Mouse (Mus musculus) layer of hippocampus, postnatal 14 days (tissue): ENCODE results near the gene Neurod1. TPM values are rescaled to one million over a fixed set of nuclear protein-coding genes. Genes with fewer than 3 reads are reported as not detected.

Experiments
- DNase-seq, 2 experiments: peaks; one replicate each; pipeline ENCODE4 v3.0.0; 2021 to 2022; ENCODE audit warnings: low spot score in 2 of 2, mixed read lengths in 1 of 2
- long read RNA-seq, 2 experiments: library from polyadenylated mRNA; stranded (forward); transcript quantifications; one replicate each; pipeline ENCODE4 v2.0.0; 2021
- total RNA-seq, 2 experiments: library from RNA; stranded (reverse); gene quantifications; 2 replicates each; pipeline ENCODE4 v1.2.3; 2021

Gene Neurod1
- 10 to 100 TPM; 48.6 to 56.0 TPM for total RNA-seq
- long read RNA-seq, experiment 1, transcript Neurod1-201 (2 exons, 2,729 nt): major isoform, 46 of 57 reads
- long read RNA-seq, experiment 1, partial matches to known transcripts: 0 of 57 reads
- long read RNA-seq, experiment 1, other reads (novel, unspliced or antisense): 11 of 57 reads
- long read RNA-seq, experiment 2, transcript Neurod1-201 (2 exons, 2,729 nt): major isoform, 54 of 63 reads
- long read RNA-seq, experiment 2, partial matches to known transcripts: 9 of 63 reads
- long read RNA-seq, experiment 2, other reads (novel, unspliced or antisense): 0 of 63 reads

DNA sequence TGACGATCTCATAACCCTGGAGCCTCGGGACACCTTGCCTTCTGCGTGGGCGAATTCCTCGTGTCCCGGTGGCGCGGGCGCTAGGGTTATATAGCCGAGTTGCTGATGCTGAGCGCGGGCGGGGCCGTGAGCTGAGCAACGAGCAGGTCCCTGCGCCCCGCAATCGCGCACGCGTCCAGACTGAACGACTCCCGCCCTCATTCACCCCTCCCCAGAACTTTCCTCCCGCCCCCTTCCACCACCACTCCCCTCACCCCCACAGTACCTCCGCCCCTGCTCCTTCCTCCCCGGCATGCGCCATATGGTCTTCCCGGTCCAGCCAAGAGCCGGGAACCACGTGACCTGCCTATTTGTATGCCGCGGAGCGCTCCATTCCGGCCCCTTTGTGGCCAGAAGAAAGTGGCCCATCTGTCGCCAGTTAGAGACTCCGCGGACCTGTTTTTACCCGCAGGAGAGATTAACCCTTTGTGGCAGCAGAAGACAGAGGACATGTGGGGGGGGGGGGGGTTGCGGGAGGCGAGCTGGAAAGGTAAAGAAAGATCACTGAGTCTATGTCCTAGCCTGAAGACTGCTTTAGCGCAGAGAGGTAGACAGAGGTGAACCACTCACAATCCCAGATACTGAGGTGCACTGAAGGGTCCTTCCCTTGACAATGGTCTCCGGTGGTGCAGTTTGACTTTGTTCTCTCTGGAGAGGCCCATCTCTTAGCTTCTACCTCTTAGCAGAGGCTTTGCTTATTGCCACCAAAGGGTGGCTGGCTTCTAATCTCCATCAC, at the start of gene Neurod1, which contains the start of gene Cerkl:
Gene Neurod1, minus strand, starts transcription at position 177 of the 775 bp plus-strand sequence.
Gene Cerkl, minus strand, starts transcription at position 211 of the 775 bp plus-strand sequence.
- DNase-seq: peak; percentile 80 to 85

DNA sequence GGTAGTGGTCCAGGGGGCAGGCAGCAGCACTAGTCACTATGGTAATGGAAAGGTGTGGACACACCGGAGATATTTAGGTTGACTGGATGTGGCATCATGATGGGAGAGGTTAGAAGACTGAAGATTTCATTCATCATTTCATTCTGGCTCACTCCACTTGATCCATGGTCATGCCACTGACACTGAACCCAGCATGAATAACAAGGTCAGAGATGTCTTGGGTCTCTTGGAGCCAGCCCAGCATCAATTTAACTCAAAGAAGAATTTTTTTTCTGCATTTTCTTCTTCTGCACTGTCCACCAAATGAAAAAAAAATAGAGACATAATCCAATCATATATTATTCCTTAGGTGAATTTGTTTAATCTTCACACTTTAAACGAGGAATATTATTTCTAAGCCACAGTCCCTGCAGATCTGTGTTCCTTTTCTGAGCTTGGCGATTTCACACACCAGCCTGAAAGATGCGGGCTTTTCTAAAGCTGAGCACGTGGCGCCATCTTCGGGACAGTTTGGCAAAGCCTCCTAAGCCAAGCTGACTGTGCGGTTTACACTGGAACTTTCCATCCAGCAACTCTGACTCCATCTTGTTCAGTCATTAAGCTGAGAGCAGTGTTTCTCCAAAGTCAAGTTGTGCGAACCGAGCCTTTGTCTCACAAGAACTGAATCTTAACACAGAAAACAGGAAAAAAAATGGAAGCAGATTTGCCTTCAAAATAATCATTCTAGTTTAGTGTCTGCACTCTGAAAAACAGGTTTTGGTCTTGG, 42.6 kb upstream of the Neurod1 start:
- peak; percentile 68 to 87 for DNase-seq

DNA sequence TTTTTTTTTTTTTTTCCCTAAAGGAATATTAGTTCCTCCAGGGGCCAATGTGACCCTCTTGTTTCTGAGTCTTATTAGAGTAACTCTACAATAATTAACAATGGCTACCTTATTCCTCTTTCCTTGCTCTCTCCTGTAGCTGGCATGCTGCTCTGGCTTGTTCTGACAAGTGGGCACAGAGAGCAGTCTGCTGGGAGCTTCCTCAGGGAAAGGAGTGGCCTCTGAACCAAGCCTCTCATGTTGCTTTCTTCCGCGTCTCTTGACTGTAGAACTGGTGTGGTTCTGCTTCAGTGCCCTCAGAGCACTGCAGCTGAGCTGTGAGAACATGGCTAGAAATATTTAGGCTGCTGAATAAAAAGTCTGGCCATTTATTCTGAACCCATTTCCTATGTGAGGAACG, 28.6 kb upstream of the Neurod1 start:
- DNase-seq: no peak

DNA sequence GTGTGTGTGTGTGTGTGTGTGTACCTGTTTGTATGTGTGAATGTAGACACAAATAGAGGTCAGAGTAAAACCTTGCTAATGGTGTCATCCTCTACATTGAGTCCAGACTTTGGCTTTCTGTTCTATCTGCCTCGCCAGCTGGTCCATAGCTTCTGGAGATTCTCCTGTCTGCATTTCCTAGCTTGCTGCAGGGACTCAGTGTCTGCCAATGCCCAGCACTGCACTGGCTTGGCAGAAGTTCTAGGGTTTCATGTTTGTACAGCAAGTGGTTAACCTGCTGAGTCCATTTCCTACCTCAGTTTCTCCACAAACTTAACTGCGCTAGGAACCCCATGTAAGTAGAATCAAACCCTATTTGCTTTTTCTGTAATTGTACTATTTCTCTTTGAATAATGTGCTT, 26.0 kb upstream of the Neurod1 start:
- no peak for DNase-seq

DNA sequence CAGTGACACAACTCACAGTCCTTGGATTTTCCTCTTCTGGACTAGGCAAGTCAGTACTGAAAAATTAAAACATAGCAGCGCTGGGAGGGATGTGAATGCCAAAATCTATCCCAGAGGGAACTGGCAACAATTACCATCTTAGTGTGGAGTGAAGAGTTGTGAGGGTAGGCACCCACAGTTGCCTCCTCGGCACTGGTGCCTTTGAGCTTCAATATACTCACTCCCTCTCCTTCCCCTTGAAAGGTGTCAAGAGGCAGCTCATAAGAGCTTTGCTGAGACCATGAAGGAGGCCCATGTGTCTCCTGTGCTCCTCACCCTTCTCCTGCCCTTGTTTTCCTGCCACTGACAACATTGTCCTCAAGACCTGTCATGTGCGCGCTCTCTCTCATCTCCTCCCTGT, 5.9 kb upstream of the Neurod1 start:
- DNase-seq: no peak

DNA sequence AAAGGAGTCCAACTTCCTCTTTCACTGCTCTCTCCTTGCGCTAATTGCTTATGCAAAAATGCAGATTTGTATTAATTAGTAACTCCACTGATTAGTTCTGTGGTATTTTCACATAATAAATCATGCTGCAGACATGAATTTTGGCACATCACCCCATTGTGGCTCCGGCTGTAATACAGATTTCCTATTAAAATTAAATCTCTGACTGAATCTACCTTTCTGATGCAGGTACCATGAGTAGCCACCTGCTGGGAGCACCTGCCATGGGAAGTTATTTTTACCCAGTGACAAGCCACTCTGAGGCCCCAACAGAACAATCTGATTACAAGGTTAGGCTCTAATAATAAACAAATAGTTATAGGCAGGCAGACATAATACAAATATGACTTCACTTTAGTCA, 5.3 kb upstream of the Neurod1 start:
- no peak for DNase-seq

DNA sequence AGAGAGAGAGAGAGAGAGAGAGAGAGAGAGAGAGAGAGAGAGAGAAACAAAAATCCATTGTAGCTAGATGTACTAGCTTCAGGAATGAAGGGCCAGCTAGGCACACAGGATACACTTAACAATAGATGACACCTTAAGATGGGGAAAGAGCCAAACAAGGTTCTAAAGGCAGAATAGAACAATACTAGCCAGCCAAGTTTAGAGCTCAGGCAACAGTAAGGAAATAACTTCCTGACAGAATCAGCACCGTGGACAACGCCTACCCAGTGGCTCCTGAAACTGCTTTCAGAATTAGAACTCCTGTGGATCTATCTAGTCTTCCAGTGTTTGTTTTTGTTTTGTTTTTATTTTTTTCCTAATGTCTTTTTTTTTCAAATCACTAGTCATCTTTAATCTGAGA, 4.0 kb upstream of the Neurod1 start:
- no peak for DNase-seq

DNA sequence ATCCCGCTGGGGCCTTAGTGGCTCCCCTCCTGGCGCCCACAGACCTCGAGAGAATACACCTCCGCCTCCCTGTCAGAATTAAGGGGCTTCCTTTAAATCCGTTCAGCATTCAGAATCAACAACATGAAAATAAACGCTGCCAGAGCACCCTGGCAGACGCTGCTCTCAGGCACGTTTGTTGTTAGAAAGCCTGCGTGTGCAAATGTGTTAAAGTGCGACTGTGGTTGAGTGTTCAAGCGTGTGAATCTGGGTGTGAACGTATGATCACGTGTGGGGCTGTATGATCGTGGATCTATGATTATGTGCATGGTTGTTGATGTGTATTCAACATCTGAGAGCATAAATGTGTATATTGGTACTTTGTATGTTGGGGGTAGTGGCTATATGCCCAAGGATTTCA, 3.6 kb upstream of the Neurod1 start:
- DNase-seq: peak in 1 of 2 experiments; percentile 43

DNA sequence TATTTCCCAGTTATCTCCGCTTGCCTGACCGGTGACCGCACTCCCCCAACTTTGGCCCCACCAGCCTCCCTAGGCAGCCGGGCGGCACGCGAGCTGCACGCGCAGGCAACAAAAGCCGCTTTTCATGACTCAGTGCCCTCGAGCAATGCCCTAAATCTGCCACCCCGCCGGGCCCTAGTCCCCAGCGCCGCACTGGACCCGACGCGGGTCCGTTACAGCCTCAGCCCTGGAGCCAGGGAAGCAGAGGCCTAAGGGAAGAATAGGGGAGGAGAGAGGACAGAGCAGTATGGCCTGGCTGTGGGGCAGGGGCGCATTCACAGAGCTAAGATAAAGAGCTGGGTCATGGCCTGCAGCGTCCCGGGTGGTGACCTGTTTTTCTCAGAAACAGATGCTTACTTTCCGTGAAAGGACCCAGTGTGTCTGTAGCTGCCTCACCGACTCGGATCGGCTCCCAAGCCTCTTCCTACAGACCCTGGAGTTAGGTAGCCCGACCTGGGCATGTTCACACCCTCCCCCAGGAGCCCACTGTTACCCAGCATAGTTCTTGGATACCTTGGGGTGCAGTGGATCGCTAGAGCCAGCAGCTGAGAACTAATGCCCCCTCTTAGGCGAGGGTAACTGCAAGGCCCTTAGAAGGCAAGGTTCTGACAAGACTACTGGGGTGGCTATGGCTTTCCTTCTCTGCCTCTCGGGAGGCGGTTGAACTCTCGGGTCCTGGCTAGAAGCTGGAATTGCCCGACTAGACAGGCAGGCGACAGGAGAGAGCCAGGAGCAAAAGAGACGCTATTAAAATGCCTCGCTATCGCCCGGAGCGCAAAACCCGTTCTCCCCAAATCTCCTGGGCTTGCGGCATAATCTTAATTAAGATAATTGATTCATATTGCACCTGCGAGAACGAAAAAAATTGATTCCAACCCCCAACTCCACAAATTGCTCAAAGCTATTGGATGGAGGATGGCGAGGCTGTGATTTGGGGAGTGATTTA, 2.8 kb upstream of the Neurod1 start:
- peak in 1 of 2 experiments; percentile 36 for DNase-seq

DNA sequence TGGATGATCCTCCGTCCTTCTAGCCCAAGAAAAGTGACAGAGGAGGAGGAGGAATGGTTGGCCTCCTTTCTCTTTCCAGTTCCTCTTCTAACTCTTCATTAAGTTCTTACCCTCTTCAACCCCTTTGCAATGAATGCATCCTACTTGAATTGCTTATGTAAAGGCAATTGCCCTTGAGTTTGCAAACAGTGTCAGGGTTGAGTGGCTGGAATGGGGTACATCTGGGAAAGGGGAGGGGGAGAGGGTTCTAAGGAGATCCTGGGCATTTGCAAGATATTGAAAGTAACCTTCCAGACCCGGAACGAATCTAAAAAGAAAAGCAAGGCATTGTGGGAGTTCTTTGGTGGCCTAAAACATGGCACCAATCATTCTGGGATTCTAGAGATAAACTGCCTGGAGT, 1.4 kb upstream of the Neurod1 start:
- DNase-seq: no peak

DNA sequence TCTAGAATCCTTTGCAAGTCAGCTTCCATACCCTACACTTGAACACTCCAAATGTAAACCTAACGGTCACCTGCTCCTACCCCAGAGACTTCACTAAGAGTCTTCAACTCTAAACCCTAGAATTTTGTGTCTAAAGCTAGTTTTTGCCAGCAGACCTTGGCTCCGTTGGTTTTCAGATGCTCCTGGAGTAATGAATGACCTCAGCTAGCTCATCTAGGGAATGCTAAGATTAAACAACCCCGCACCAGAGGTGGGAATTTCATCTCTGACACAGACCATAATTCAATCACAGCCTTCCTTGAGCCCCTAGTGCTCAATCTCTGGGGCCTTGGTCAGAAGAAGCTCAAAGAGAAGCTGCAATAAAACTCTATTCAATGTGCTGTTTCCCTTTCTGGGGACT, 883 bp upstream of the Neurod1 start:
- DNase-seq: no peak

DNA sequence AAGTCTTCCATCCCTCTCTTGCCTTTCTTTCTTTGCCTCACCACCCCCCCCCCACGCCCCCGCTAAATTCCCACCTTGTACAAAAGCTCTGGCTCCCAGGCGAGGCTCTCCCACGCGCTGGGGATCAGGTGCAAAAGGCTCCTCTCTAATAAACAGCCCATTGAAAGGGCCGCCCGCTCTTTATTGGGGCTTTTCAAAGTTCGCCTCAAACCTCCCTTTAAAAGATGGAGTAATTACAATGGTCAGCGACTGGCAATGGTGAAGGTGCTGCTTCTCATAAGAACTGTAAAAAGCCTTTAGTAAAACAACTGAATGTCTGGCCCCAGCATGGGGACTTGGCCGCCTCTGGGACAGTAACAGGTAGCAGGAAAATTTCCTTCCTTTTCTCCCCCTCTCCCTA, 905 bp downstream of the Neurod1 start:
- DNase-seq: no peak

DNA sequence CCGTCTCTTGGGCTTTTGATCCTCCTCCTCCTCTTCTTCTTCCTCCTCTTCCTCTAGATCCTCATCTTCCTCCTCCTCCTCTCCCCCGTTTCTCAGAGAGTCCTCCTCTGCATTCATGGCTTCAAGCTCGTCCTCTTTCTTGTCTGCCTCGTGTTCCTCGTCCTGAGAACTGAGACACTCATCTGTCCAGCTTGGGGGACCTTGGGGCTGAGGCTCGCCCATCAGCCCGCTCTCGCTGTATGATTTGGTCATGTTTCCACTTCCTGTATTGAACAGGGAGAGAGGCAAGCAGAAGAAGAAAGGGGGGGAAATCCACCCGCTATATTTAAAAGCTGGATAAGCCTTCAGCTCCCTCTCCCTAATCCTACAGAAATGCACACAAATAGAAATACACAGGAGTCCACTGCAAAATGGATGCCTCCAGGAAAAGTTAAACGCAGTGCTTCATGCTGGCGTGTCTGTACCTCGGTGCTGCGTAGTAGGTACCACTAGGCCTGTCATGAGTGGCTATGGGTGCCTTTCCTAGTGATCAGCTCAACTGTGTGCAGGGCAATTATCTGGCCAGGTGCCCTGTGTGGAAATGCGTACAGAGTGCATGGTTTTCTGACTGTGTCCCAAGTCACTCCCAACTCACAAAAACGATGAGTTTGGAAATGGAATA, 1.6 kb downstream of the Neurod1 start:
- peak; percentile 45 to 56 for DNase-seq

DNA sequence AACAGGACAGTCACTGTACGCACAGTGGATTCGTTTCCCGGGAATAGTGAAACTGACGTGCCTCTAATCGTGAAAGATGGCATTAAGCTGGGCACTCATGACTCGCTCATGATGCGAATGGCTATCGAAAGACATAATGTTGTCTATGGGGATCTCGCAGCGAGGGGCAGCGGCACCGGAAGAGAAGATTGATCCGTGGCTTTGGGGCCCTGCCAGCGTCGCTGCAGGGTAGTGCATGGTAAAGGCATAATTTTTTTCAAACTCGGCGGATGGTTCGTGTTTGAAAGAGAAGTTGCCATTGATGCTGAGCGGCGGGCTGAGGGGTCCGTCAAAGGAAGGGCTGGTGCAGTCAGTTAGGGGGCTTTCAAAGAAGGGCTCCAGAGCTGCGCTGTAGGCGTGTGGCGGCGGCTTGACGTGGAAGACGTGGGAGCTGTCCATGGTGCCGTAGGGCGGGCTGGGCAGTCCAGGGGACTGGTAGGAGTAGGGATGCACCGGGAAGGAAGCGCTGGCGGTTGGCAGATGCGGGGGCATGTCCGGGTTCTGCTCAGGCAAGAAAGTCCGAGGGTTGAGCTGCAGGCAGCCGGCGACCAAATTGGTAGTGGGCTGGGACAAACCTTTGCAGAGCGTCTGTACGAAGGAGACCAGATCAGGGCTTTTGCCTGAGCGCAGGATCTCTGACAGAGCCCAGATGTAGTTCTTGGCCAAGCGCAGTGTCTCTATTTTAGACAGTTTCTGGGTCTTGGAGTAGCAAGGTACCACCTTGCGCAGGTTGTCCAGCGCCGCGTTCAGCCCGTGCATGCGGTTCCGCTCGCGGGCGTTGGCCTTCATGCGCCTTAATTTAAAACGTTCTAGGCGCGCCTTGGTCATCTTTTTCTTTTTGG, 2.4 kb downstream of the Neurod1 start:
- DNase-seq: peak; percentile 53 to 68

DNA sequence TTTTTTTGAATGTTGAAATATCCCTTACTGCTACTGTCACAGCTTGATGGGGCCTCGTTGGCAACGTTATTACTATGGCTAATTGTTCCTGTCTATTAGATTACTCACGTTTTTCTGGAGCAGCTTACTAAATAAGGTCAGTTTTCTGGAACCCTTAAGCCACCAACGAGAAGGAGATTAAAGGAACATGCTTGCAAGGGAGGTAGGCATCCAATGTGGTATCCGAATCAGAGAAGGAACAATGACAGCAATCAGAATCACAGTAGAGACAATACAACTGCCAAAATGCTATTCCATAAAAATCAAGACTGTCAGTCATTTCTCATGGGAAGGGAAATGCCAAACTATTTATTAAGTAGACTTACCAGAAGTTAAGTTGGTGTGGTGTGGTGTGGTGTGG, 5.1 kb downstream of the Neurod1 start:
- DNase-seq: no peak

DNA sequence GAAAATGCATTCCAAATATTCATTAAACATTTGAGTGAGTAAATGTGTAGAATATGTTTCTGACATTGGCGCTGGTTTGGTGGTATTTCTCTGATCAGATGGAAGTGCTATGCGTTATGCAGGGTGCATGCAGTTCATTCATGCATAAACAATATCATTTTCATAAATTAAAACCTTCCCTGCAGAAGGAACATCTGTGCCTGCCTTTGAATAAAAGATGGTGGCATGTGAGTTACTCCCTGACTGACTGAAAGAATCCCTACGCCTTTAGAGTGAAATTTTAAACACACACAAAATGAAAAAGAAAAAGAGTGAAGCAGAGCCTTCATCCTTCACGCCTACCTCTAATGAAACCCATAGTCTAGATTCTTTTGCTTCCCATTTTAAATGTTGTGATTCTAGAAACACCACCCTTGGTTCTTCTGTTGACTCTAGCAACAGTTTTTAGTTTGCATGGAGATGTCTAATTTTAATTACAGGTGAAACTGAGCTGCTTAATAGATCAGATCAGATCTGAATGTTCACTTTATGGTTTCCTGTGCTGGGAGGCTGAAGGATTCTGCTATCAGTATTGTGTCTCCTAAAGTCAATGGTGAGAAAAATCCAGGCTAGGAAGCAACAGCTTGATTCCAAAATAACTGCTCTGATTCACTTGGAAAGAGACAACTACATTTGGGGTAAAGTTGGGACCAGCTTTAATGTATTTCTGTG, 5.7 kb downstream of the Neurod1 start:
- no peak for DNase-seq

DNA sequence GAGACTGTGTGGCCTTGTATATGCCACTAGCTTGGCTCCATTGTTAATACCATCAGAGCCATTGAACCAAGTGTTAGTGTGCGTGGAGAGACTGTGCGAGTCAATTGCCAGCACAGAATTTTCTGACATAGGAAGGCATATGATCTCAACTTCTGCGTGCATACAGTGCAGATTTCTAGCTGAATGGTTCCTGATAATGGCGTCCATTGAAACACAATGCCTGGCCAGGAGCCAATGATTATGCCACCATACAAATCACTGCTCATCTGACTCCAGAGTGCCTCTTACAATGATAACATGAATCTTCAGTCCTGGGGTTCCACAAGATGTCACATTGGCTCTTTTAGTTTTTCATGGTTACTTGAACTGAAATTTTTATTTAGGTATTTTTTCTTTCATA, 7.2 kb downstream of the Neurod1 start:
- no peak for DNase-seq

DNA sequence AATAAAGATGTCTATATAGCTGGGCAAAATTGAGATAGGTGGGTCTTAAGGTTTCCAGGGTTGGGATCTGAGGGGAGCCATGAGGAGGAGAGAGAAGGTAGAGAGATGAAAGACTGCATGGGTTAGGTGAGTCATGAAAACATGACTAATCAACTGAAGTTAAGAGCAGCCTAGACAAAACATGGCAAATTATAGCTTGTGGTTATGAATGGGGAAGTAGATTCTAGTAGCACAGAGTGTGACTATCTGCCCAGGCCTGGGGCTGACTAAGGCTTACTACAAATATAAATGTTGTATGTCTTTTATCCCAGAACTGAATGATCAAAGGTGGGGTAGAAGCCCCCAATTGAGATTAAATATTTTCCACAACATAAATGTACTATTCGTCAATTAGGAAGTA, 9.4 kb downstream of the Neurod1 start:
- DNase-seq: no peak
